Mouse (Mus musculus): ENCODE results near the gene Castor1.

Castor1 gene

DNA sequence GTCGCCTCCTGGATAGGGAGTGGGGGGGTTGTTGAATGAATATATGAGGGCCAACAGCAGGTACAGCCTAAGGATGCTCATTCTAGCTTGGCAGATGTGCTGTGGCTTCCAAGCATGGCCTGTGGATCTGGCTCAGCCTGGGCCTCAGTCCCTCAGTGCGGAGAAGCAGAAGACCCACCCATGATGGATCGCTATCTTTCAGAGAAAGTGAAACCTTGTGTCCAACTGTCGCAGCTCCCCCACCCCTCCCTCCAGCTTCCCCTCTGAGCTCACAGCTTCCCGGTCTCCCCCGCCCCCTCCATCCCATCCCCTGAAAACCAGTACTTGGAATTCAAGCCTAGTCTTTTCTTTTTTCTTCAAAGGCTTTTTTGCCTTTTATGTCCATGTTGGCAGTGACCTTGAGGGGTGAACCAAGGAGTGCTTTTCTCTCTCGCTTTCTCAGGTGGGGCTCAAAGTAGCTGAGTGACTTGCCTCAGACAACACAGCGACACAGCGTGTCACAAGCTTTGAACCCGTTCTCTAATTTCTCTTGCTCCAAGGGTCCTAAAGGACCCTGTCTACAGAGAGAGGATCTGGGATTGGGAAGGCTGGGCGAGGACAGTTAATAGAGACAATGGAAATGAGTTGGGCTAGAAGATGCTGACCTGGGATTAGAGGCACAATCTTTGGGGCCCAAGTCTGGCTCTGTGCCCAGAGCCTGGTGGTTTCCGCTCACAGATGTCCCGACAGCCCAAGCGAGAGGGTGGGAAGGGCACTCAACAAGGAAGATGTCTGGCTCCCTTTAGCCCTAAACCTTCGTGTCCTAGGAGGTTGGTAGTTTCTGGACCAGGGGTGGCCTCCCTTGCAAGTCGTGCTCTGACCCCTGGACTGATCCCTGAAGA, 17.9 kb downstream of the Castor1 start, which contains the start of gene Osm:
Osm (plus strand) TSS at position 756 of the 881 bp plus-strand sequence.
- no peak for DNase-seq

GRCm38 (mm10) chr11:4236546-4237067, 18.6 kb downstream of the Castor1 start:
- DNase-seq, result no peak

- DNase-seq, result no peak
These were observed 19.4 kb downstream of the Castor1 start for GRCm38 (mm10) chr11:4237389-4237912.

GRCm38 (mm10) chr11:4238167-4238566, 20.1 kb downstream of the Castor1 start:
- no peak for DNase-seq

GRCm38 (mm10) chr11:4239691-4240090, 21.7 kb downstream of the Castor1 start:
- DNase-seq, result no peak

GRCm38 (mm10) chr11:4240151-4240550, 22.1 kb downstream of the Castor1 start:
- DNase-seq, result no peak

GRCm38 (mm10) chr11:4241180-4241579, 23.2 kb downstream of the Castor1 start:
- DNase-seq, result no peak

GRCm38 (mm10) chr11:4246126-4246525, 28.1 kb downstream of the Castor1 start:
- no peak for DNase-seq

- DNase-seq, result no peak
These were observed 28.6 kb downstream of the Castor1 start for GRCm38 (mm10) chr11:4246623-4247022.

DNA sequence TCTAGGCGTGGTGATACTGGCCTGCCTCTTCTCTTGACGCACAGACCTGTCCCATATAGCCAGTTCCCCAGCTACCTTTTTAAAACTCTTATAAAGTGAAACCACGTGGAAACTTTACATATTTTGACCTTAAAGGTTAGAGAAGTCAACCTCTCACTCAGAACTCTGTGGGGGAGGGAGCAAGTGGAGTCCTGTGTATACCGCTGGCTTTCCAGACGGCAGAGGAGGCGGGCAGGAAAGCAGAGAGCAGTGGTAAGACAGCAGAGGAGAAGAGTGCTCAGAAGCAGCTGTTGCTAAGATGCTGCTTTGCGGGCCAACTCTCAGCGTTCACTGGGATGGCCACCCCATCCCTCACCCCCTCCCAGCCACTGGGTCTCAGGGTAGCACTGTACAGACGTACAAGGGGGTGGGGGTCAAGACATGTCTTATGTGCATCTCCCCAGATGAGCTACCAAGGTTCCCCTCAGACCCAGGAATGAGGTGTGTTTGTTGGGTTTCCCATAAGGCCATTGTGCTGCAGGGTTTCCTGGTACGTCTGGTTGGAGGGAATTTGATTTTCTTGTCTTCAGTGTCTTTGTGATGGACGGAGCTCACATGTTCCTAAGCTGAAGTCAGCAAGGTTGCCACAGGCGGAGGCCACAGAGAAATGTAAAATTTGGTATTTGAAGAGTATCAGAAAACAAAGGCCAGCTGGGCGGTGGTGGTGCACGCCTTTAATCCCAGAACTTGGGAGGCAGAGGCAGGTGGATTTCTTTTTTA, 29.4 kb downstream of the Castor1 start:
- no peak for DNase-seq

DNA sequence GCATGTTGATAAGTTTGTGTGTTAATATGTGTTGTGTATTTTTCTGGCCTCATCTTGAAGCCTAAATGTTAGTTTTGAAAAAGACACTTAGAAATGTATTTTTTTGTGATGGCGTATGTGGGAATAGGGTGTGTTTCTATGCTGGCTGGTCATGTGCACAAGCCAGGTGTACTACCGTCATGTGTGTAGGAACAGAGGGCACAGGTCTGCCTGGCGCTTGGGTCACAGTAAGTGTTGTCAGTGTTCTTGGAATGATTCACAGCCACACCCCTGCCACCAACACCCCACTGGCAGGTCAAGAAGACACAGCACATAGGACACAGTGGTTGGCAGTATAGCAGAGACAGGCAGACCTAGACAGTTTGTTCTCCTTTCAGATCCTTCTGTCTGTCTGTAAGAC, 31.1 kb downstream of the Castor1 start:
- DNase-seq, result no peak

GRCm38 (mm10) chr11:4250290-4250689, 32.3 kb downstream of the Castor1 start:
- no peak for DNase-seq

DNA sequence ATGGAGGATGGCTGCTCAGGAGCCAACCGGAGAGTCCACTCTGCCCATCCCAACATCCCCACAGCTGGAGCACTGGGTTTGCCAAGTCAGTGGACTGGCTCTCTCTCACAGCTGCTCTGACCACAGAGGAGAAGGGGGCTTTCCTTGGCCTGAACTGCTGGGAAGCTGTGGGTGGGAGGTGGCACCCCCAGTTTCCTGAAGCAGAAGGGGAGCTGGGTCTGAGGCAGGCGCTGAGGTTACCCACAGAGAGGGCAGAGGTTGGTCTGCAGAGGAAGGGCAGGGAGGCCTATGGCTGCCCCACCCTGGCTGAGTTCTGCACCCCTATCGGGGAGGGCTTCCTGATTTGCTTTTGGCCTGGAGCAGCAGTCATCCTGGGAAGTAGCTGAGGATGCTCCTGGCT, 33.4 kb downstream of the Castor1 start:
- DNase-seq, result no peak

GRCm38 (mm10) chr11:4252886-4253285, 34.9 kb downstream of the Castor1 start:
- DNase-seq, result no peak

DNA sequence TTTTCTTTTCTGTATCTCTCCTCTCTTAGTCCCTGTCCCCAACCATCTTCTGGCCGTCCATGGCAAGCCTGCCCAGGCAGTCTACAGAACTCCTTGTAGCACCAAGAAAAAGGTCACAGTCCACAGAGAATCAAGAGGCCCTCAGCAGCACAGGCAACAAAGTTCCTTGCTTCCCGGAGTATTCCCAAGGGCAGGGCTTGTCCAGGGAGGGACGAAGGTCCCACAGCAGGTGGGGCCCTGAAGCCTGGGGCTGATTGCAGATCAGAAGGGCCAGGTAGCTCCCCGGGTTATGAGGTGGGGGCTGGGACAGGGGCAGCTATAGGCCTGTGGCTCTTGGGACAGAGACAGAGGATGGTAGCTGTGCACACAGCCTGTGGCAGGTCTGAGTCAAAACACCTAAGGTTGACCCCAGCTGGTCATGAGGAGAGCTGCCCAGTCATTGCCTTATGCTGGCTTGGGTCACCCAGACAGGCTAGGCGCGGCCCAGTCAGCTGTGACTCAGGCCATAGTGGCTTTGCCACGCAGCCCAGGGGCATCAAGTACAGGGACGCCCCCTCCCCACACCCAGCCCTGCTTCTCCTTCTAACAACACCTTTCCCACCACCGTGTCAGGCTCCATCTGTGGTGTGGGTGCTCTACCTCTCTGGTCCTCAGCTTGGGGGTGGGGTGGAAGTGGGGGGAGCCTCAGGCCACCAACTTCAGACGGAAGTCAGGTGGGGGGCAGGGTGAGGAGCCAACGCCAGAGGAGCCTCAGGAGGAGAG, 39.0 kb downstream of the Castor1 start, which contains the start of gene Lif:
Lif (plus strand) TSS at position 712 of the 762 bp plus-strand sequence.
- DNase-seq, result no peak

- DNase-seq, result peak; percentile 68
These were observed 39.7 kb downstream of the Castor1 start for GRCm38 (mm10) chr11:4257756-4258155.

DNA sequence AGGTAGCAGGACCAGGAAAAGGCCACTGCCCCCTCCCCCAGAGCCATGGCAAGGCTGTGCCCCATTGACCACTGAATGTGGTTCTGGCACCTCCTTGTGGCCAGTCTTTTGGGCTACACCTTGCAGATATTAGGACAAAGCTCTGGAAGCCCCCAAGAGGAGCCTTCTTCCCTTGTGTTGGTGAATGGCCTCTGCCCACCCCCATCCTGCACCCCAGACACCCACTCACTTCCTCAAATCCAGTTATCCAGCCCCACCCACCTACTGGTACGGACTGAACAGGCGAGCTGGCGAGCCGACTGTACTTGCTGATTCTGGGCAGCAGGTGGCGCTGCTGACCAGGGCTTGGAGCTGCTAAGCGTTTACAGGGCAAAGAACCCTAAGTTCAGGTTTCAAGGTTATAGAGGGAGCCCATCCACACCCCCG, 40.6 kb downstream of the Castor1 start:
- DNase-seq, result peak; percentile 90

DNA sequence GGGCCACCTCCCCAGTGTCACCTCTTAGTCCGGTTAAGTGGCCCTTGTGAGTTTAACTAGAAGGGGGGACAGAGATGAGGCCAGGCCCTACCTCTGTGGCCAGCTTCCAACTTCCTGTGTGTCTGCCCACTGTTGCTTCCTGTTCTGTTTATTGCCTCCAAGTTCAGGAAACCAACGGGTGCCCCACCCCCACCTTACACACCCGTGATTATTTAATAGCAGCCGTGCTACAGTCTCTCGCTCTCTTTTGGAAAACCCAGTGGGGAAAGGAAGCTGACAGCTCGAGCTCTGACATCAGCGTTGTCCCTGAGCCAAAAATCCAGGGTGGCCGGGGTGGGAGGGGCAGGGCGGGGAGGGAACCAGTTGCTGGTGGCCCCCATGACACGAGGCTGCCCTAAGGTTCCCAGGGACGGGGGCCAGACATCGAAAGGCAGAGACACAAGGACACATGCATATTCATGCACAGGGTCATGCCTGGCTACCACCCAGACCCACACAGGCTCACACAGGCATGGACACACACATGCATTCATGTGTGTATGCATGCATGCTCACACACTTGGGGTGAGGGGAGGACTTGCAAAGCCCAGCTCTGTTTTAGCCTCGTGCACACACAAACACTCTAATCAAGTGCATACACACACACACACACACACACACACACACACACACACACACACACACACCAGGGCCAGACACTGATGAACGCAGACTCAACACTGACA, 42.6 kb downstream of the Castor1 start:
- peak; percentile 53 for DNase-seq

DNA sequence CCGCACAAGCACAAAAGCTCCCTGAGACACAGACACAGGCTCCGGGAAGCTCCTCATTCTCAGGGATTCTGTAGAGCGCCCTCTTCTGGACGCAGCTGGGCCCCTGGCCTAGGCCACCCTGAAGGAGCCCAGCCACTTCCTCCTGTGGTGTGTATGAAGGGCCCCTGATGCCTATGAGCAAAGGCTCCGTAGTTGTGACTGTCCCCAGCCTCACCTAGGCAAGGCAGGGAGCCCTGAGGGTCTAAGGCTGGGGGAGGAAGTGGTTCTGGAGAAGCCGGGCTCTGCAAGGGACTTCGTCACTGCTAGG, 43.1 kb downstream of the Castor1 start:
- peak; percentile 64 for DNase-seq

GRCm38 (mm10) chr11:4261969-4262368, 43.9 kb downstream of the Castor1 start:
- DNase-seq, result no peak

- DNase-seq, result no peak
These were observed 44.8 kb downstream of the Castor1 start for GRCm38 (mm10) chr11:4262847-4263246.

- DNase-seq, result no peak
These were observed 45.3 kb downstream of the Castor1 start for GRCm38 (mm10) chr11:4263296-4263695.

All from kidney, adult 18-20 months (tissue).